Mouse (Mus musculus) G1E (cell line): Measurements from ENCODE around the gene Ces4a.
"Not testable (repeated sequence)": the region's sequence is repeated elsewhere in the genome, so short reads cannot be mapped to it uniquely, and the experiment has no call there.

Experiments used
- CTCF ChIP-seq: IDR thresholded peaks from 2 replicates; pipeline ENCODE4 v1.5.1; 2012; ENCODE audit warnings: low read depth, low read length, inconsistent platforms, mixed read lengths
- GATA1 ChIP-seq: IDR thresholded peaks from 2 replicates; pipeline ENCODE4 v1.6.1; 2012; ENCODE audit warnings: borderline replicate concordance, low read length, inconsistent platforms, mixed read lengths
- POLR2AphosphoS5 ChIP-seq: IDR thresholded peaks from 2 replicates; pipeline ENCODE4 v1.6.1; 2012; ENCODE audit warnings: low read depth, low read length, inconsistent platforms; ENCODE audit not compliant: insufficient replicate concordance
- TAL1 ChIP-seq: conservative IDR thresholded peaks from 2 replicates; pipeline ENCODE4 v1.6.1; 2012; ENCODE audit warnings: low read depth, low read length, inconsistent platforms, mixed read lengths

DNA sequence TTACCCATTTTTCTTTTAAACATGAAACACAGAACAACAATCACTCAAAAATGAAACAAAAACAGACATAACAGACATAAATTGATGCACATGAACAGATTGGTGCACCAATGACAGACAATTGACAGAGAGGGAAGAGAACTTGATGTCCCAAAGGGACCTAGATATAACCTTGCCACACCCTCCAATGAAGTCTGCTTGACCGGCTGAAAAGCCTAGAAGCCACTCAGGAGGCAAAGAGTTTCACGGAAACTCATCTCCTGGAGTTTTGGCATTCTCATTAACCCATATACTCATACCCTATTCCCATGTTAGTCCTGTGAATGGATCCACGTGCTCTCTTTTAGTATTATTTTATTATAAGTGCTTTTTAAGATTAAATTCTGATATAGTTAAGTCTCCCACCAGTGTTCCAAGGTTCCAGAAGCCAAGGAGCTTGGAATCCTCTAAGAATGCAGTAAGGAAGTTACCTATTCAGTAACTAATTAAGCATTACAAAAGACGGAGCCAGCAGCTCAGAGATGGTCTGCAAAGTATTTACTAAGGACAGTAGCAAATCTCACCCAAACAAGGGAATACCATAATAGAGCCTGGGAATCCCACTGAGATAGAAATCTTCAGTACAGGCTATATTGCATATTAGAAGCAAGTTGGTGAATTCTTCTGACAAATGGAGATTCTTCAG is 29.4 kb upstream of the Ces4a start:
- not testable (repeated sequence) for TF ChIP-seq CTCF, POLR2AphosphoS5, GATA1, TAL1
